Mouse (Mus musculus) spleen, adult 2 months (tissue): ENCODE results near the gene Ssc5d.
A peak's percentile ranks its signal among the peaks of the same experiment; 100 is the strongest.

Source experiments
- CTCF ChIP-seq: fragments of 200-500 bp; IDR thresholded peaks from 2 replicates; pipeline ENCODE4 v1.5.1; 2011; ENCODE audit warnings: mild to moderate bottlenecking, inconsistent platforms; ENCODE audit not compliant: insufficient read depth, insufficient read length, insufficient replicate concordance; ENCODE audit errors: extremely low read depth
- POLR2A ChIP-seq: fragments of 200-500 bp; IDR thresholded peaks from 2 replicates; pipeline ENCODE4 v1.6.1; 2011; ENCODE audit warnings: low read depth, low read length, inconsistent platforms

DNA sequence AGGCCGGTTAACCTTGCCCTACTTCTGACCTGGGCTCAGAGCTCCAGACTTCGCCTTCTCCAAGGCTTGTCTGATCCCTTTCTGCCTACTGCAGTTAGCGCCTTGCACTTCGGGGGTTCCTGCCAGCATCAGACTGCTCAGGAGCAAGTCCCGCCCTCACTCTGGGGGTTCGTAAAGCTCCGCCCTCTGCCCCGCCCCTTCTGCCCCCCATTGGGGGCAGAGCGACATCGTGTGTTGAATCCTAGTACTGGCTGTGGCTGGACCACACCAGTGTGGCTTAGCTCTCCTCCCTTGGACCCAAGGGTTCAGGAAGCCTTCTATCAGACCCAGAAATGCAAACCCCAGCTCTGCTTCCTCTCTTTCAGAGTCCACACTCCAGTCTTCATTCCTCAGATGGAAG, 38.7 kb downstream of the Ssc5d start, which contains the start of gene Sbk2:
- TF ChIP-seq POLR2A = no peak
- peak; percentile 73 for TF ChIP-seq CTCF
